Mouse (Mus musculus): Measurements from ENCODE around the gene Lelp1. TPM values are rescaled to one million over a fixed set of nuclear protein-coding genes. Genes with fewer than 3 reads are reported as not detected.

The Lelp1 gene
- polyA plus RNA-seq (2015; fragmentation: Nextera tagmentation; extraction: Ambion mirVana), result not detected in 2 replicates

- Histone ChIP-seq H3K4me3 (replicated peaks) (no peak within 1 kb of the TSS), H3K9ac (replicated peaks) (no peak within 1 kb of the TSS), H3K27ac (no peak within 1 kb of the TSS), H3K4me2 (replicated peaks) (no peak within 1 kb of the TSS), H3K9me3 (no peaks in the 10 kb centered on the region), H3K27me3 (no peaks in the 10 kb centered on the region), H3K36me3 (no peaks in the 10 kb centered on the region), H3K4me1 (replicated peaks) (no peaks in the 10 kb centered on the region)
- 70% methylated on average over 1 of the region's 1 CpGs for WGBS
- no peak for ATAC-seq
Measured at GRCm38 (mm10) chr3:92142644-92143043, at the start of gene Lelp1. Lelp1 (minus strand) TSS chr3:92142744.

DNA sequence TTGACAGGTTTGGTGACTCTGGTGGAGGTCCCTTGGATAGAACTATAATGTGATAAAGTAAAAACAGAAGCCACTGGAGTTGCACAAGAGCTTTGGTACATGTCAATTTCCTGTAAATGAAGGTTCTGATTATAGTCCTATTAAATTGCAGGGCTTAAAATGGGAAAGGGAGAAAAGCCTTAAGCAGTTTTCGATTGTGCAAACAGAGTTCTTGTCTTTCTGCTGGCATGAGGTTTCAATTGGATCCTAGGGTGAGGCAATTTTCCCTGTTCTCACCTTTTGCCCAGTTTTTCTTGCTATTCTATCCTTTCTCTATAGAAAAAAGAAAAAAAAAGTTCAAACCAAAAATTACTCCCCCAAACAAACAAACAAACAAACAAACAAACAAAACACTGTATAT, 34.3 kb upstream of the Lelp1 start:
- no peak for ATAC-seq

GRCm38 (mm10) chr3:92169847-92170246, 27.3 kb upstream of the Lelp1 start:
- WGBS, result 88% methylated on average over 3 of the region's 3 CpGs
- Histone ChIP-seq H3K9ac (replicated peaks) (no peak overlapping the region), H3K4me1 (replicated peaks) (no peaks in the 10 kb centered on the region), H3K27me3 (no peaks in the 10 kb centered on the region), H3K9me3 (no peaks in the 10 kb centered on the region), H3K36me3 (no peaks in the 10 kb centered on the region), H3K4me3 (replicated peaks) (no peak overlapping the region), H3K4me2 (replicated peaks) (no peak overlapping the region), H3K27ac (no peak overlapping the region)
- ATAC-seq, result no peak

More for the DNA sequence above, 34.3 kb upstream of the Lelp1 start:
- no peak overlapping the region for H3K9ac ChIP-seq (replicated peaks)
- no peaks in the 10 kb centered on the region for H3K36me3 ChIP-seq
- WGBS, result 79% methylated on average over 1 of the region's 1 CpGs
- no peak overlapping the region for H3K4me3 ChIP-seq (replicated peaks)
- no peaks in the 10 kb centered on the region for H3K4me1 ChIP-seq (replicated peaks)
- H3K4me2 ChIP-seq (replicated peaks), result no peak overlapping the region
- H3K27ac ChIP-seq, result no peak overlapping the region
- H3K27me3 ChIP-seq, result no peaks in the 10 kb centered on the region
- no peaks in the 10 kb centered on the region for H3K9me3 ChIP-seq

- no peak overlapping the region for H3K27ac ChIP-seq
- no peaks in the 10 kb centered on the region for H3K36me3 ChIP-seq
- H3K9ac ChIP-seq (replicated peaks), result no peak overlapping the region
- H3K4me2 ChIP-seq (replicated peaks), result no peak overlapping the region
- no peaks in the 10 kb centered on the region for H3K9me3 ChIP-seq
- no peak for ATAC-seq
- H3K4me3 ChIP-seq (replicated peaks), result no peak overlapping the region
- no peaks in the 10 kb centered on the region for H3K27me3 ChIP-seq
- no peaks in the 10 kb centered on the region for H3K4me1 ChIP-seq (replicated peaks)
Measured at GRCm38 (mm10) chr3:92153322-92153721, 10.8 kb upstream of the Lelp1 start.

- peak; percentile 97 for ATAC-seq
- no peak overlapping the region for H3K27ac ChIP-seq
- H3K36me3 ChIP-seq, result no peaks in the 10 kb centered on the region
- WGBS, result 25% methylated on average over 8 of the region's 8 CpGs
- no peaks in the 10 kb centered on the region for H3K9me3 ChIP-seq
- H3K27me3 ChIP-seq, result no peaks in the 10 kb centered on the region
- no peak overlapping the region for H3K4me2 ChIP-seq (replicated peaks)
- H3K9ac ChIP-seq (replicated peaks), result no peak overlapping the region
- no peak overlapping the region for H3K4me3 ChIP-seq (replicated peaks)
- no peaks in the 10 kb centered on the region for H3K4me1 ChIP-seq (replicated peaks)
Measured at GRCm38 (mm10) chr3:92150631-92151277, 8.2 kb upstream of the Lelp1 start.

GRCm38 (mm10) chr3:92147913-92148312, 5.4 kb upstream of the Lelp1 start:
- H3K4me3 ChIP-seq (replicated peaks), result no peak overlapping the region
- H3K27ac ChIP-seq, result no peak overlapping the region
- H3K36me3 ChIP-seq, result no peaks in the 10 kb centered on the region
- no peak overlapping the region for H3K4me2 ChIP-seq (replicated peaks)
- H3K9ac ChIP-seq (replicated peaks), result no peak overlapping the region
- H3K27me3 ChIP-seq, result no peaks in the 10 kb centered on the region
- no peak for ATAC-seq
- WGBS, result 86% methylated on average over 5 of the region's 5 CpGs
- H3K9me3 ChIP-seq, result no peaks in the 10 kb centered on the region
- no peaks in the 10 kb centered on the region for H3K4me1 ChIP-seq (replicated peaks)

- Histone ChIP-seq H3K27ac (no peak overlapping the region), H3K36me3 (no peaks in the 10 kb centered on the region), H3K27me3 (no peaks in the 10 kb centered on the region), H3K9me3 (no peaks in the 10 kb centered on the region), H3K4me2 (replicated peaks) (no peak overlapping the region), H3K4me1 (replicated peaks) (no peaks in the 10 kb centered on the region), H3K4me3 (replicated peaks) (no peak overlapping the region), H3K9ac (replicated peaks) (no peak overlapping the region)
- 65% methylated on average over 2 of the region's 2 CpGs for WGBS
- ATAC-seq, result no peak
Measured at GRCm38 (mm10) chr3:92147420-92147819, 4.9 kb upstream of the Lelp1 start.

DNA sequence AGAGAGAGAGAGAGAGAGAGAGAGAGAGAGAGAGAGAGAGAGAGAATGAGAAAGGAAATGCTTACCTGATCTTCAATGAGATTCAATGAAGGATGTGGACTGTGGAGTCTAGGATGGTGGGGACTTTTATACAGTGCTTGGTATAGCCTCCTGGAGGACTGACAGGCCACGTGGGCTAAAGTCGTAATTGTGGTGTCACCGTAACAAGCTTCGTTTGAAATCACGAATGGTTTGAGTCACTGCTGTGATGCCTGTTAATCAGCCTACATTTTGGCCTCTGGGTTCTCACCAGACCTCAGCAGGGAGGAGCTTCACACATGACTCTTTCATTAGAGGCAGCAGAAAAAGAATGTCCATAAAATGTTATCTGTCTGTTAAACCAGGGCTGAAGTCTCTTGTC, 18.7 kb downstream of the Lelp1 start, which contains the start of gene Prr9:
Prr9 (minus strand) TSS at position 101 of the 400 bp plus-strand sequence.
- Histone ChIP-seq H3K9ac (replicated peaks) (no peak within 1 kb of the TSS), H3K4me3 (replicated peaks) (no peak within 1 kb of the TSS), H3K9me3 (no peaks in the 10 kb centered on the region), H3K27ac (no peak within 1 kb of the TSS), H3K36me3 (no peaks in the 10 kb centered on the region), H3K4me2 (replicated peaks) (no peak within 1 kb of the TSS), H3K4me1 (replicated peaks) (no peaks in the 10 kb centered on the region), H3K27me3 (no peaks in the 10 kb centered on the region)
- 83% methylated on average over 5 of the region's 5 CpGs for WGBS
- ATAC-seq, result no peak

GRCm38 (mm10) chr3:92120902-92121301, 21.6 kb downstream of the Lelp1 start:
- Histone ChIP-seq H3K27ac (no peak overlapping the region), H3K27me3 (no peaks in the 10 kb centered on the region), H3K9me3 (no peaks in the 10 kb centered on the region), H3K9ac (replicated peaks) (no peak overlapping the region), H3K4me3 (replicated peaks) (no peak overlapping the region), H3K4me1 (replicated peaks) (no peaks in the 10 kb centered on the region), H3K4me2 (replicated peaks) (no peak overlapping the region), H3K36me3 (no peaks in the 10 kb centered on the region)
- no peak for ATAC-seq
- WGBS, result 86% methylated on average over 3 of the region's 3 CpGs

- WGBS, result 41% methylated on average over 3 of the region's 3 CpGs
- H3K9ac ChIP-seq (replicated peaks), result no peak overlapping the region
- H3K4me2 ChIP-seq (replicated peaks), result no peak overlapping the region
- no peaks in the 10 kb centered on the region for H3K9me3 ChIP-seq
- no peaks in the 10 kb centered on the region for H3K36me3 ChIP-seq
- peak; percentile 50; the same call in 1 of the 2 replicates for ATAC-seq
- H3K4me3 ChIP-seq (replicated peaks), result no peak overlapping the region
- H3K27ac ChIP-seq, result no peak overlapping the region
- no peaks in the 10 kb centered on the region for H3K4me1 ChIP-seq (replicated peaks)
- no peaks in the 10 kb centered on the region for H3K27me3 ChIP-seq
Measured at GRCm38 (mm10) chr3:92117930-92118329, 24.6 kb downstream of the Lelp1 start.

DNA sequence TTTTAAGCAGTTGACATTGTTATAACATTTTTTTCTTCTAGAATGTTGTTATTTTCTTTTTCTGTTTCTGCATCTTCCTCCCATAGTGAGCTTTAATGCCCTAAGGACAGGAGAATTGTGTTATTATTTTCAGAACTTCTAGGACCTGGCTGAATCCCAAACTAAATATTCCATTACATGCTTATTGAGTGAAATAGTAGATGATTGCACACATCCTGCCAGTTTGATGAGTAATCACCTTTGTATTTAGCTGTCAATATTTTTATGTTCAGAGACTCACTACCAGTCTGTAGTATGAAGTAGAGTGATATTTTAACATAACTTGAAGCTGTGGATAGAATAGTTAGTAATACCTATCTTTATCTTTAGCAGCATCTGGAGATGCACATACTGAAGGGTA, 31.0 kb downstream of the Lelp1 start:
- ATAC-seq, result no peak
- Histone ChIP-seq H3K27me3 (no peaks in the 10 kb centered on the region), H3K9me3 (no peaks in the 10 kb centered on the region), H3K36me3 (no peaks in the 10 kb centered on the region), H3K9ac (replicated peaks) (no peak overlapping the region), H3K4me1 (replicated peaks) (no peaks in the 10 kb centered on the region), H3K4me2 (replicated peaks) (no peak overlapping the region), H3K27ac (no peak overlapping the region), H3K4me3 (replicated peaks) (no peak overlapping the region)

- Histone ChIP-seq H3K27me3 (no peaks in the 10 kb centered on the region), H3K4me3 (replicated peaks) (no peak overlapping the region), H3K36me3 (no peaks in the 10 kb centered on the region), H3K27ac (no peak overlapping the region), H3K4me1 (replicated peaks) (no peaks in the 10 kb centered on the region), H3K9me3 (no peaks in the 10 kb centered on the region), H3K9ac (replicated peaks) (no peak overlapping the region), H3K4me2 (replicated peaks) (no peak overlapping the region)
- ATAC-seq, result 0 out of 2 replicates have a peak, but pooled peaks have one; percentile 14
Measured at GRCm38 (mm10) chr3:92110790-92111189, 31.8 kb downstream of the Lelp1 start.

GRCm38 (mm10) chr3:92106582-92106981, 36.0 kb downstream of the Lelp1 start:
- Histone ChIP-seq H3K4me2 (replicated peaks) (no peak overlapping the region), H3K4me3 (replicated peaks) (no peak overlapping the region), H3K9me3 (no peaks in the 10 kb centered on the region), H3K27me3 (no peaks in the 10 kb centered on the region), H3K9ac (replicated peaks) (no peak overlapping the region), H3K27ac (no peak overlapping the region), H3K36me3 (no peaks in the 10 kb centered on the region), H3K4me1 (replicated peaks) (no peaks in the 10 kb centered on the region)
- ATAC-seq, result peak; percentile 76; the same call in 1 of the 2 replicates
- WGBS, result 6% methylated on average over 6 of the region's 6 CpGs

Measured in midbrain, embryonic 13.5 days (tissue).